Mouse (Mus musculus) midbrain, embryonic 12.5 days (tissue): ENCODE measurements around the gene Ankrd27. TPM values are rescaled to one million over a fixed set of nuclear protein-coding genes. Genes with fewer than 3 reads are reported as not detected.

Source experiments
- ATAC-seq: fragments of 200-750 bp; cut with Nextera tagmentation; 2 replicates; pipeline ENCODE4 v1.8.0; 2017; ENCODE audit warnings: low read depth, moderate TSS enrichment, moderate library complexity; ENCODE audit not compliant: low FRiP score
- H3K27ac ChIP-seq: fragments of 300-500 bp; sonication (generic); replicated peaks from 2 replicates; pipeline ENCODE4 v1.5.1; 2016; ENCODE audit warnings: mild to moderate bottlenecking
- H3K27me3 ChIP-seq: fragments of 300-500 bp; sonication (generic); 2 replicates; pipeline ENCODE4 v1.6.1; 2016; ENCODE audit warnings: mild to moderate bottlenecking
- H3K36me3 ChIP-seq: fragments of 300-500 bp; sonication (generic); 2 replicates; pipeline ENCODE4 v1.6.1; 2016
- H3K4me1 ChIP-seq: fragments of 300-500 bp; sonication (generic); 2 replicates; pipeline ENCODE4 v1.6.1; 2016
- H3K4me2 ChIP-seq: fragments of 300-500 bp; sonication (generic); replicated peaks from 2 replicates; pipeline ENCODE4 v1.6.1; 2016; ENCODE audit warnings: mild to moderate bottlenecking, moderate library complexity
- H3K4me3 ChIP-seq: fragments of 300-500 bp; sonication (generic); 2 replicates; pipeline ENCODE4 v1.5.1; 2016; ENCODE audit warnings: mild to moderate bottlenecking
- H3K9ac ChIP-seq: fragments of 300-500 bp; sonication (generic); replicated peaks from 2 replicates; pipeline ENCODE4 v1.6.1; 2016; ENCODE audit warnings: mild to moderate bottlenecking, moderate library complexity
- H3K9me3 ChIP-seq: fragments of 300-500 bp; sonication (generic); 2 replicates; pipeline ENCODE4 v1.6.1; 2016; ENCODE audit warnings: mild to moderate bottlenecking
- WGBS: fragments of 180-500 bp; shearing (Covaris S2); methylation state at CpG from one replicate; pipeline ENCODE4 v1.1.7; 2016; 5-methylcytosine and 5-hydroxymethylcytosine counted together
- polyA plus RNA-seq: library from polyadenylated mRNA; unstranded; fragments of >200 nt; fragmentation: Nextera tagmentation; extraction: Ambion mirVana; gene quantifications from 2 replicates; pipeline ENCODE4 v1.2.1, GENCODE M21; 2016

The Ankrd27 gene
- polyA plus RNA-seq, 1 experiment from 2014 or later: 32.4 TPM

DNA sequence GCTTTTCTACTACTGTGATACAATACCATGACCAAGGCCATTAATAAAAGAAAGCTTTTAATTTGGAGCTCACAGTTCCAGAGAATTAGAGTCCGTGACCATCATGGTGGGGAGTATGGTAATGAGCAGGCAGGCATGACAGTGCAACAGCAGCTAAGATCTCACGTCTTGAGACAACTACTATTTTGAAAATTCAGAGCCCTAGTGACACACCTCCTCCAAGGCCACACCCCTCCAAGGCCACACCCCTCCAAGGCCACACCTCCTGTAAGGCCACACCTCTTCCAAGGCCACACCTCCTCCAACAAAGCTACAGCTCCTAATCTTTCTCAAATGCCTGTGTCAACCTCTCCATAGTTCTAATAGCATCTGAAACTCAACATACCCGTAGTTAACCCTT lies 63.0 kb downstream of the Ankrd27 start:
- H3K4me1 ChIP-seq: peaks cover 14% of the 10 kb centered on the region; the same call in 1 of the 2 replicates
- H3K4me2 ChIP-seq: no peak overlapping the region
- H3K9me3 ChIP-seq: no peaks in the 10 kb centered on the region
- H3K4me3 ChIP-seq: no peak overlapping the region
- H3K9ac ChIP-seq: no peak overlapping the region
- no peak overlapping the region for H3K27ac ChIP-seq
- no peak for ATAC-seq
- 44% methylated on average over 3 of the region's 3 CpGs for WGBS
- peaks cover 15% of the 10 kb centered on the region for H3K36me3 ChIP-seq
- H3K27me3 ChIP-seq: no peaks in the 10 kb centered on the region

DNA sequence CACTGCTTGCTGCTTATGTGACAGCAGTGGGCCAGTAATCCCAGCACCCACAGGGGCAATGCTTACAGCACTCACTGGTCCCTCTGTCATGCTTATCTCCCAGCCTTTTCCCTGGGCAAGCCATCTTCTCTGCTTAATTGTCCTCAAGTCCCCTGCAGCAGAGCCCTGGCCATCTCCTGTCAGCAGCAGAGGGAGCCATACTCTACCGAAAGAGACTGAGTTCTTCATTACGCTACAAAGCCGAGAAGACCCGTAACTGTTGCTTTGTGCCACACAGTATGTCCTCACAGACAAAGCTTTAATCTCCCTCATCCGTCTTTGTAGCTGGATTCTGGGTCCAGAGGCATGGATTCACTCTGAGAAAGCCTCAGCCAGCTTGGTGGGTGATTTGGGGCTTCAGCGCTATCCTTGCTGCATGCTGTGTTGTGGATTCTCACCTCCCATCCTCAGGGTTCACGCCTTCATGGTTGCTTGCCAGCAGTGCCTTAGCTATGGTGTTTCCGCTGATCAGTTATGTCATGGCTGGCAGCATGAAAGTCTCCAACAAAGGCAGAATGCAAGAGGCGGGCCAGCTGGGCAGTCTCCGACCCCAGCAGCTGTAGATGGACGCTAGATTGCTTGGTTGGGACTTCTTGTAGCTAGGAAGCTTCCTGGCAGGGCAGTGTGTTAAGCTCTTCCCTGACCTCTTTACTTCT lies 64.8 kb downstream of the Ankrd27 start:
- no peak for ATAC-seq
- Histone ChIP-seq H3K36me3 (no peaks in the 10 kb centered on the region), H3K4me2 (no peak overlapping the region), H3K4me3 (no peak overlapping the region), H3K27me3 (no peaks in the 10 kb centered on the region; the same call in 1 of the 2 replicates), H3K9ac (no peak overlapping the region), H3K9me3 (no peaks in the 10 kb centered on the region), H3K4me1 (peaks cover 10% of the 10 kb centered on the region; the same call in 1 of the 2 replicates), H3K27ac (no peak overlapping the region)
- 68% methylated on average over 11 of the region's 11 CpGs for WGBS

DNA sequence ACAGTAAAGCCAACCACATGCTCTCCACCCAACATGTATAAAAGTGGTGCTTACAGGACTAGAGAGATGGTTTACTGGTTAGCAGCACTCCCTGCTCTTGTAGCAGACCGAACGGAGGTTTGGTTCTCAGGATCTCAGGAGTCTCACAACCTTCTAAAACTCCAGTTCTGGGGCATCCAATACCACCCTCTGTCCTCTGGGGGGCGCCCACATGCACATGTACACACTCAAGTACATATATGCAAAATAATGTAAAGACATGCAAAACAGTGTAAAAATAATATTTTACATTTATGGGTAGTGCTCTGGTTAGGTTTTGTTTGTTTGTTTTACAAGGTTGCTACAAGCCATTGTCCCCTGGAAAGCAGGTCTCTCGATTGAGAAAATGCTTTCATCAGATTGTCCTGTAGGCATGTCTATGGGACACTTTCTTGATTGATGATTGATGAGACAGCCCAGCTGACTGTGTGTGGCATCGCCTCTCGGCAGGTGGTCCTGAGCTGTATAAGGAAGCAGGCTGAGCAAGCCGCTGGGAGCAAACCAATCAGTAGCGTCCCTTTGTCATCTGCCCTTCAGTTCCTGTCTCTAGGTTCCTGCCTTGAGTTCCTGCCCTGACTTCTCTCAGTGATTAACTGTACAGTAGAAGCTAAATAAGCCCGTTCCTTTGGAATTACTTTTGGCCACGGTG lies 65.7 kb downstream of the Ankrd27 start:
- 86% methylated on average over 10 of the region's 10 CpGs for WGBS
- no peak overlapping the region for H3K4me3 ChIP-seq
- H3K4me2 ChIP-seq: no peak overlapping the region
- no peaks in the 10 kb centered on the region for H3K36me3 ChIP-seq
- H3K27me3 ChIP-seq: no peaks in the 10 kb centered on the region; the same call in 1 of the 2 replicates
- ATAC-seq: no peak
- peaks cover 4% of the 10 kb centered on the region; the same call in 1 of the 2 replicates for H3K4me1 ChIP-seq
- no peak overlapping the region for H3K27ac ChIP-seq
- no peaks in the 10 kb centered on the region for H3K9me3 ChIP-seq
- H3K9ac ChIP-seq: no peak overlapping the region

DNA sequence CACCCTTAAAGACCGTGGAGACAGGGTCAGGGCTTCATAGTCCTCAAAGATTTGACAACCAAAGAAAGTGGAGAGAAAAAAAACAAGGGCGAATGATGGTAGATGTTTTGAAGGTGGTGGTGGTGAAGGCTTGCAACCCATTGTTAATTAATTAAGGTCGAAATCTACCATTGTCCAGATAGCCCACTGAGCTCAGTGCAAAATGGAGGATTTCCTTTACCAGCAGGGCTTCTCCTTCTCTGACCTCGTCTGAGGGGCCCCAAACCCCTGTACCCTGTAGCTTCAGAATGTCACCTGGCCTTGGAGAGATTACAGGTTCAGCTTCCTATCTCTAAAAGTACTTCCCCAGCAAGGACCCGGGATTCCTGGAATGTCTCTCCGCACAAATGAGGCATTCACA lies 71.8 kb downstream of the Ankrd27 start:
- no peak for ATAC-seq
- no peak overlapping the region for H3K4me3 ChIP-seq
- H3K9ac ChIP-seq: no peak overlapping the region
- WGBS: 43% methylated on average over 6 of the region's 6 CpGs
- no peak overlapping the region for H3K4me2 ChIP-seq
- no peaks in the 10 kb centered on the region for H3K36me3 ChIP-seq
- H3K27ac ChIP-seq: no peak overlapping the region
- H3K27me3 ChIP-seq: no peaks in the 10 kb centered on the region; the same call in 1 of the 2 replicates
- no peaks in the 10 kb centered on the region for H3K4me1 ChIP-seq
- no peaks in the 10 kb centered on the region for H3K9me3 ChIP-seq

DNA sequence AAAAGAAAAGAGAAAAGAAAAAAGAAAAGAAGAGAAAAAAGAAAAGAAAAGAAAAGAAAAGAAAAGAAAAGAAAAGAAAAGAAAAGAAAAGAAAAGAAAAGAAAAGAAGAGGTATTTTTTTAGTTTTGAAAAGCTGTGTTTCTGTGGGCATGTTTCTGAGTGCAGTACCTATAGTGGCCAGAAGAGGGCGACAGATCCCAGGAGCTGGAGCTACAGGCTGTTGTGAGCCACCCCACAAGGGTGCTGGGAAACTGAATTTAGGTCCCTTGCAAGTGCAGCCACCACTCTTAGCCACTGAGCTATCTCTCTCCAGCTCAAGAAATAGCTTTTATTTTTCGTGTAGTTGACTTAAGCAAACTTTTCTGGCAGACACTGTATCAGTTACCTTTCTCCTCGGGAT lies 73.1 kb downstream of the Ankrd27 start:
- H3K27ac ChIP-seq: no peak overlapping the region
- H3K4me1 ChIP-seq: peaks cover 11% of the 10 kb centered on the region
- H3K36me3 ChIP-seq: no peaks in the 10 kb centered on the region
- H3K4me2 ChIP-seq: no peak overlapping the region
- no peaks in the 10 kb centered on the region; the same call in 1 of the 2 replicates for H3K27me3 ChIP-seq
- ATAC-seq: no peak
- H3K9me3 ChIP-seq: no peaks in the 10 kb centered on the region
- H3K4me3 ChIP-seq: no peak overlapping the region
- H3K9ac ChIP-seq: no peak overlapping the region
- 64% methylated on average over 3 of the region's 3 CpGs for WGBS

DNA sequence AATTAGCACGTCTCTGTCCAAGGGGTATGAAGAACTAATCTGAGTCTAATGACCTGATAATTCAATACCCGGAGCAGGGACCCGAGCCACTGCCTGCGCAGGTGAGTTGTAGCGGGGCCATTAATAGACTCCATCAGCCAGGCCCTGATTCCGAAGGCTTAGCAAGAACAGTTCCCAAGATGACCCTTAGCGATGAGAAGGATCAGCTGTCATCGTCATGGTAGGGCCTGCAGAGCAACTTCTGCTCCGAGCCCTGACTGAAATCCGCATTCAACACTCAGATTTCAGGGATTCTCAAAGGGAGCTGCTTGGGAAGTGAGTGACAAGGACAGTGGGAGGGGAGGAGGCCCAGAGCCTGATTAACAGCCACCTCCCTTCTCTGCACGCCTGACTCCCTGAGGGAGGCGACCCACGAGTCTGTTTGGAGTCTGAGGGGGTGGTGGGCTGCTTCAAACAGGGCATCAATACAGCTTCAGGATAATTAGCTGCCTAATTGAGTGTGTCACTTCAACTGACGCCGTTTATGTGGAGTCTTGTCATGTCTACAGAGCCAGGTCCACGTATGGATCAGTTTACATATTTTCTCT lies 77.8 kb downstream of the Ankrd27 start:
- Histone ChIP-seq H3K9me3 (no peaks in the 10 kb centered on the region), H3K9ac (0 out of 2 replicates have a peak overlapping the region, but pooled peaks have one; percentile 4), H3K27me3 (peaks cover 10% of the 10 kb centered on the region), H3K4me1 (peaks cover 27% of the 10 kb centered on the region), H3K27ac (0 out of 2 replicates have a peak overlapping the region, but pooled peaks have one; percentile 4), H3K36me3 (no peaks in the 10 kb centered on the region), H3K4me2 (no peak overlapping the region), H3K4me3 (no peak overlapping the region)
- no peak for ATAC-seq
- WGBS: 44% methylated on average over 16 of the region's 16 CpGs

DNA sequence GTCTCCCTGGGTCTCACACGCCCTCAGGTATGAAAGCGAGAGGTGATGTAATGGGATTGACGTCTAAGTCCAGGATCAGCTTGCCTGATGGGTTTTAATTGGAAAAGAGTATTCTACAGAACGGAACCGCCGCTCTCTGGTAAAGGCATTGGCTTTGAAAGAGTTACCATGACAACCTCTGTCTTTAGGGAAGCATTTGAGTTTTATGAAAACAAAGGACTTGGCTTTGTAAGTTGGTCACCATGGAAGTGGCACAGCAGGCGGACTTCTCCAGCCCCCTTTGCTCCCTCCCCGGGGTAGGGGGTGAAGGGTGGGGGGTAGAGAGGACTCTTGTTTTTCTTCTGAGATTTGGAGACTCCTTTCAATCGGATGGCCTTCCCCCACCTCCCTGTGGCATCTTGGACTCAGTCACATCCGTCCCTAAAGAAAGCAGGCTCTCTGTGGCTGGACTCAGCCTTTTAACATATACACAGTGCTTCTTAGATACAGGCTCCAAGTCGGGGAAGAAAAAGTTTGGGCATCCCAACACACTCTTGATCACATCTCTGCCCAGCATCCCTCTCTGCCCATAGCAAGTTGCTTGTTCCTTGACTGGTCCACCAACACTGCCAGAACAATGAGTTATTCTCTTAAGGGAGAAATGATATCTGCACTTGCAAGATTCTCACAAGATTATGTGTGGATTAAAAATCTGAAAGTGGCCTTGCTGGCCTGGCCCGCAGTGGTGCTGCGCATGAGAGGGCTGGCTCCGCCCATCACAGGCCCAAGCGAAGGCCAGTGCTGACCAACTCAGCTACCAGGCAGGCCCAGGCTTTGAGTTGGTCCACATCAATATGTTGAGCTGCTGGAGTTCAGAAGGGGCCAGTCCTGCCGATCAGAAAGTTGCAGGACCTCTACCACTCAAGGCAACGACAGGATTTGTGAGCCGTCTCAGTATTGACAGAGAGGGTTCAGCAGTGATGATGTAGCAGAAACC lies 82.3 kb downstream of the Ankrd27 start:
- H3K9ac ChIP-seq: no peak overlapping the region
- H3K27ac ChIP-seq: peak overlapping the region; percentile 89
- no peaks in the 10 kb centered on the region for H3K9me3 ChIP-seq
- peaks cover 36% of the 10 kb centered on the region for H3K4me1 ChIP-seq
- ATAC-seq: peak; percentile 87
- H3K36me3 ChIP-seq: no peaks in the 10 kb centered on the region
- H3K4me3 ChIP-seq: no peak overlapping the region
- H3K27me3 ChIP-seq: peaks cover 26% of the 10 kb centered on the region
- 12% methylated on average over 18 of the region's 18 CpGs for WGBS
- H3K4me2 ChIP-seq: peak overlapping the region; percentile 30

DNA sequence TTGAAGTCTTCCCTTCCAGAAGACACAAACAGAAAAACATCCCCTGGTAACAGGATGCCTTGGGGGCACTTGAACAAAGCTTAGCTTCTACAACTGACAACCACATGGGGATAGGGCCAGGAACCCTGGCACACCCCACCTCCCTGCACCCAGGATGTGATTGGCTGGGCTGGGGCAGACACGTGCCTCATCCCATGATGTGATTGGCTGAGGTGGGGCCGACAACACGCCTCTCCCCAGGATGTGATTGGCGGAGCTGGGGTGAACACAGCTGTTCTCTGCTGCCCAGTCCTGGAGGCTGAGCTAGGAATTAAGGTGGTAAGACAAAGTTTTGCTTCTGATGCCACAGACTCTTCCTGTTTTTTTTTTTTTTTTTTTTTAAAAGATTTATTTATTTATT lies 92.9 kb downstream of the Ankrd27 start:
- Histone ChIP-seq H3K9ac (no peak overlapping the region), H3K27me3 (no peaks in the 10 kb centered on the region), H3K27ac (no peak overlapping the region), H3K36me3 (peaks cover 3% of the 10 kb centered on the region; the same call in 1 of the 2 replicates), H3K9me3 (no peaks in the 10 kb centered on the region), H3K4me3 (no peak overlapping the region), H3K4me1 (peaks cover 7% of the 10 kb centered on the region; the same call in 1 of the 2 replicates), H3K4me2 (no peak overlapping the region)
- no peak for ATAC-seq
- 72% methylated on average over 4 of the region's 4 CpGs for WGBS

DNA sequence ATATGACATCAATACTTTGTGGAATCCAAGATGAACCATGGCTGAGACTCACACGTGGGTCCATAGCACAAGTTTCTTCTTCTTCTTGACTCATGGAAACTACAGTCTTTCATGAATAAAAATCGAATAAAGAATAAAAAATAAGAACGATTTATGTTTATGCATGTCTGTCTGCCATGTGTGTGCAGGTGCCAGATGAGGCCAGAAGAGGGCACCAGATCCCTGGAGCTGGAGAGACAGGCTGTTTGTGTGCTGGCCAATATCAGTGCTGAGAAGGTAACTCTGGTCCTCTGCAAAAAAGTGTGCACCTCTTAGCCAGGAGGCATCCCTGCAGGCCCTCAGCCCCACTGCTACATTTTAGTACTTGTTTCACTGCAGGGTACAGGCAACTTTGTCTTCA lies 95.5 kb downstream of the Ankrd27 start:
- Histone ChIP-seq H3K9ac (no peak overlapping the region), H3K4me1 (peaks cover 23% of the 10 kb centered on the region), H3K4me3 (no peak overlapping the region), H3K27ac (no peak overlapping the region), H3K4me2 (no peak overlapping the region), H3K9me3 (no peaks in the 10 kb centered on the region), H3K36me3 (peaks cover 3% of the 10 kb centered on the region; the same call in 1 of the 2 replicates), H3K27me3 (0 out of 2 replicates have a peak, but pooled peaks cover 5% of the 10 kb centered on the region)
- ATAC-seq: no peak
- 85% methylated on average over 3 of the region's 3 CpGs for WGBS

DNA sequence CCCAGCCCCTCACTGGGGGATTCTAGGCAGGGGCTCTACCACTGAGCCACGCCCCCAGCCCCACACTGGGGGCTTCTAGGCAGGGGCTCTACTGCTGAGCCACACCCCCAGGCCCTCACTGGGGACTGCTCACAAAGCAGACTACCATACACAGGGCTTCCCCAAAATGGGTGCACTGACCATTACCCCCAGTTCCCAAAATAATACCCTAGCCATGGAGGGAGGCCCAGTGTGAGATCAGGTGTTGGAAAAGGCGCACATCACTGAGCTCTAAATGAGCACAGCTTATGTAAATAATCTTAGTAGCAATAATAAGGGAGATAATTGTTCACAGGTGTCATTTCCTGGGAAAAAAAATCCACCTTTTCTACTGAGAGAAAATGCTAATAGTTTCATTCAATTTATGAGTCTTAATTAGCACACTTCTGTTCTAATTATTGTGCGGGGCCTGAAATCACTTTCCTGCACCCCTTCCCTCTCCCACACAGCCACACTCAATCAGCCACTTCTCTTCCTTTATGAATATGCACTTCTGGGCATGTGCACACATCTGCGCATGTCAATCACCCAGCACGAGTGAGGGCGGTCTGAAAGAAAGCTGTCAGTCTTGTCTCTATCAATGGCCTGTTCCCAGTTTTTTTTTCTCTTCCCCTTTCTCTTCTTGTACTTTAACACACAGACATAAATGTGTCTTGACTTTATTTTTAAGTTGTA lies 97.5 kb downstream of the Ankrd27 start:
- no peaks in the 10 kb centered on the region for H3K9me3 ChIP-seq
- peaks cover 40% of the 10 kb centered on the region for H3K4me1 ChIP-seq
- H3K36me3 ChIP-seq: peaks cover 3% of the 10 kb centered on the region; the same call in 1 of the 2 replicates
- H3K27me3 ChIP-seq: 0 out of 2 replicates have a peak, but pooled peaks cover 5% of the 10 kb centered on the region
- H3K4me3 ChIP-seq: no peak overlapping the region
- peak; percentile 59; the same call in 1 of the 2 replicates for ATAC-seq
- WGBS: 68% methylated on average over 6 of the region's 6 CpGs
- H3K4me2 ChIP-seq: peak overlapping the region; percentile 27
- no peak overlapping the region for H3K9ac ChIP-seq
- peak overlapping the region; percentile 25; the same call in 1 of the 2 replicates for H3K27ac ChIP-seq

DNA sequence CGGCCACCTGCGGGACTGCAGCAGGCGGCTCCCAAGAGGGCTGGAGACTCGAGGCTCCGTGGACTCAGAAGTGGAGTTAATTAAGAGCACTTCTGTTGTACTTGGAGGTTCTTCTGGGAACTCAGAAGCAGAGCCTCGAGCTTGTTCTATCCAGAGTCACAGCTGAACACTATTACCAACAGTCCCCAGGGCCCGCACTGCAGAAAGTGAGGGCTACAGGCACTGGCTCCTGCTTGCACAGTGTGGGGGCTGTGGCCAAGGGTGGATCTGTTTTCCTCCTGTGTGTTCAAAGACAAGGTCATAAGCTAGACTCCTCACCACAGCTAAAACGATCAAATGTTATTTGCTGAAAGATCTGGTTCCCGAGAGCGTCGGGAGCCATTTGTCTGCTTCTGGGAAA lies 100.2 kb downstream of the Ankrd27 start:
- no peak overlapping the region for H3K27ac ChIP-seq
- ATAC-seq: no peak
- no peak overlapping the region for H3K9ac ChIP-seq
- no peaks in the 10 kb centered on the region for H3K9me3 ChIP-seq
- no peak overlapping the region for H3K4me3 ChIP-seq
- peaks cover 8% of the 10 kb centered on the region; the same call in 1 of the 2 replicates for H3K36me3 ChIP-seq
- WGBS: 76% methylated on average over 11 of the region's 11 CpGs
- H3K4me1 ChIP-seq: peaks cover 40% of the 10 kb centered on the region
- H3K27me3 ChIP-seq: 0 out of 2 replicates have a peak, but pooled peaks cover 5% of the 10 kb centered on the region
- H3K4me2 ChIP-seq: no peak overlapping the region
